Mouse (Mus musculus) midbrain, embryonic 16.5 days (tissue): ENCODE measurements around the gene Rchy1. TPM values are rescaled to one million over a fixed set of nuclear protein-coding genes. Genes with fewer than 3 reads are reported as not detected.

ENCODE experiments used
- ATAC-seq: fragments of 200-750 bp; cut with Nextera tagmentation; 2 replicates; pipeline ENCODE4 v1.8.0; 2017; ENCODE audit warnings: moderate TSS enrichment
- H3K27ac ChIP-seq: fragments of 300-500 bp; sonication (generic); 2 replicates; pipeline ENCODE4 v1.5.1; 2014; ENCODE audit warnings: mild to moderate bottlenecking, low read length, mixed read lengths
- H3K27me3 ChIP-seq: fragments of 300-500 bp; sonication (generic); 2 replicates; pipeline ENCODE4 v1.6.1; 2014; ENCODE audit warnings: low read depth, low read length, mixed read lengths; ENCODE audit not compliant: control insufficient read depth, insufficient read depth
- H3K36me3 ChIP-seq: fragments of 300-500 bp; sonication (generic); 2 replicates; pipeline ENCODE4 v1.6.1; 2014; ENCODE audit warnings: mild to moderate bottlenecking, low read length, moderate library complexity, mixed read lengths; ENCODE audit not compliant: control insufficient read depth, insufficient read depth
- H3K4me1 ChIP-seq: fragments of 300-500 bp; sonication (generic); 2 replicates; pipeline ENCODE4 v1.6.1; 2014; ENCODE audit warnings: mild to moderate bottlenecking, low read length, mixed read lengths; ENCODE audit not compliant: control insufficient read depth, insufficient read depth
- H3K4me2 ChIP-seq: fragments of 300-500 bp; sonication (generic); 2 replicates; pipeline ENCODE4 v1.6.1; 2014; ENCODE audit warnings: mild to moderate bottlenecking, low read length, mixed read lengths
- H3K4me3 ChIP-seq: fragments of 300-500 bp; sonication (generic); 2 replicates; pipeline ENCODE4 v1.5.1; 2014; ENCODE audit warnings: low read depth, mild to moderate bottlenecking, low read length, moderate library complexity, mixed read lengths
- H3K9ac ChIP-seq: fragments of 300-500 bp; sonication (generic); 2 replicates; pipeline ENCODE4 v1.6.1; 2014; ENCODE audit warnings: low read depth, low read length, mixed read lengths
- H3K9me3 ChIP-seq: fragments of 300-500 bp; sonication (generic); replicated peaks from 2 replicates; pipeline ENCODE4 v1.6.1; 2014; ENCODE audit warnings: mild to moderate bottlenecking, low read length, mixed read lengths; ENCODE audit not compliant: control insufficient read depth, poor library complexity, severe bottlenecking
- WGBS: fragments of 180-500 bp; shearing (Covaris S2); extraction: QIAGEN DNeasy Blood & Tissue Kit; methylation state at CpG from one replicate; pipeline ENCODE4 v1.1.7; 2014; 5-methylcytosine and 5-hydroxymethylcytosine counted together
- polyA plus RNA-seq: library from polyadenylated mRNA; unstranded; fragments of >200 nt; fragmentation: Nextera tagmentation; extraction: Ambion mirVana; gene quantifications from 2 replicates; pipeline ENCODE4 v1.2.1, GENCODE M21; 2015

The Rchy1 gene
- polyA plus RNA-seq, 1 experiment from 2014 or later: 70.8 TPM

DNA sequence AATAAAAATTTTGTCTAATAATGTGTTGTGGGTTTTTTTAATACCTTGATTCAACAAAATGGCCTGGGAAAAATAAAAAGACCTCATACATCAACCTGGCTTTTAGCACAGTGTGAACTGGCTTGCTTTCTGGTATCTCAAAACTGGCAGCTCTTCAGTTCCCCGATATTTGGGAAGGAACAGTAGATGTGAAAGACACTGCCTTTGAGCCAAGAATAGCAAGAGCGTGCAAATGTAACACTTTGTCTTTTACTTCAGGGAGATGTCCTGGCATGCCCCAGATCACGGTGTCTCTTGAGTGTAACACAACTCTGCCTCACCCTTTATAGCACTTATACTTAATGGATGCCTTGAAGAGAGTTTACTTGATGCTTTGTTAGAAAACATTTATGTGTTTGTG lies 9.2 kb upstream of the Rchy1 start:
- H3K9ac ChIP-seq: no peak overlapping the region
- H3K27me3 ChIP-seq: no peaks in the 10 kb centered on the region
- no peaks in the 10 kb centered on the region for H3K9me3 ChIP-seq
- no peaks in the 10 kb centered on the region for H3K36me3 ChIP-seq
- no peak overlapping the region for H3K27ac ChIP-seq
- H3K4me3 ChIP-seq: no peak overlapping the region
- WGBS: 94% methylated on average over 3 of the region's 3 CpGs
- ATAC-seq: no peak
- H3K4me2 ChIP-seq: no peak overlapping the region
- H3K4me1 ChIP-seq: no peaks in the 10 kb centered on the region

DNA sequence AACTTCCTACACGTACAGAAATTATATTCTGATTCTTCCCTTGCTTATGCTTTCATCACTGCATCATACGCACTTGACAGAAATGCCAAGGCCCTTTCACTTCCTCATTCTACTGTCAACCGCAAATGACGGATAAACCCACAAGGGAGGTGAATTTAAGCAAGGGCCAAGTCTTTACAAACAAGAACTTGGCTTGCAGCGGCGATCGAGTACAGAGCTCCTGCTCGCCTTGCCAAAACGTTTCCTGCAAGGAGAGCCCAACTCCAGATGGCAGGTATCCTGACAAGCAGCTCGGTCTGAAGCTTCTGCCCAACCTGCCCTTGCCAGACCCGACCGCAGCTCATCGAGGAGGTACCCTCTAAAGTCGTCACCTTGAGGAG lies 619 bp downstream of the Rchy1 start:
- Histone ChIP-seq H3K27me3 (no peaks in the 10 kb centered on the region), H3K36me3 (peaks cover 2% of the 10 kb centered on the region), H3K4me1 (peaks cover 28% of the 10 kb centered on the region), H3K9ac (peak overlapping the region; percentile 87), H3K4me2 (peak overlapping the region; percentile 73), H3K27ac (peak overlapping the region; percentile 99), H3K4me3 (peak overlapping the region; percentile 78), H3K9me3 (no peaks in the 10 kb centered on the region)
- ATAC-seq: peak; percentile 2; the same call in 1 of the 2 replicates
- WGBS: under 1% methylated on average over 14 of the region's 14 CpGs

DNA sequence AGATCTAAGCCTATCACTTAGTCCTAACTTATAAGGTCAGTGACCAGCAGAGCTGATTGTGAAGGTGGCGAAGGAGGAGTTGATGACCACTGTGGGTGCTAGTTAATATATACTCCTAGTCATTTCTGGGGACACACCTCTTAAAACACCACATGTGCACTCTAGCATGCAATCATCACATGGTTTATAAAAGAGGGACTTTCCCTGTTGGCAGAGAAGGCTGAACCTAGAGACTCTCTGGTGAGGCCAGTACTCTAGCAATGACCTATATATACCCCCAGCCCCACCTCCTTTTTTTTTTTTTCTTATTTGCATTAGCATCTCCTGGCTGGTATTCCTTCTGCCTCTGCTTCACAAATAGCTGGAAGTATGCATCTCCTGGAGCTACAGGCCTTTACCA lies 1.5 kb downstream of the Rchy1 start:
- H3K9me3 ChIP-seq: no peaks in the 10 kb centered on the region
- no peaks in the 10 kb centered on the region for H3K27me3 ChIP-seq
- peaks cover 5% of the 10 kb centered on the region for H3K36me3 ChIP-seq
- peak overlapping the region; percentile 78 for H3K4me3 ChIP-seq
- 94% methylated on average over 1 of the region's 1 CpGs for WGBS
- ATAC-seq: no peak
- no peak overlapping the region for H3K27ac ChIP-seq
- H3K4me2 ChIP-seq: peak overlapping the region; percentile 73
- H3K9ac ChIP-seq: peak overlapping the region; percentile 87
- peaks cover 28% of the 10 kb centered on the region for H3K4me1 ChIP-seq

DNA sequence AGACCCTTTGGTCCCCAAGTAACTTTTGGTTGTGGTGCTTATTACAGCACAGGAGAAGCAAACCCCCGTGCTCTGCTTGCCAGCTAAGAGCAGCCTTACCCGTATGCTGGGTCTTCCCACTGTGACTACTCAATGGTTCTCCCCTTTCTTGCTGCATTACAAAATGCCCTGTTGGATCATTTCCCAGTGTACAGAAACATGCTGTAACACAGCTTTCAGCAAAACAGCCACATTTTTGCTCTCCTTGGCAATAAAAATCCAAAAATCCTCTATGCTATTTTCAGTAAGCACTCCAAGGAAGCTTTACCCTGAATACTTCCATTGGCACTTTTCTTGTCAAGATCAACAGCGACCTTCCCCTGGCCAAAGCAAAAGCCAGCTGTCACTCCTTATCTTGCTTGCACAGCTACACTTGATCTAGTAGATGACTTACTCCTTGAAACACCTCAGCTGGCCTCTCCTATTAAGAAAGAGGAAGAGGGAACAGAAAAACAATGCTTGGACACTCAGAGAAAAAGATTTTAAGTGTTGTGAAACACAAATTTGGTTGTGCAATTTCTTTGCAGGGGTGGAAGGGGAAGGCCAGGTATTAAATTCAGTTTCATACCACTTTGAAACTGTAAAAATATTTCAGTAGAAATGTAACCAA lies 2.1 kb downstream of the Rchy1 start:
- no peaks in the 10 kb centered on the region for H3K27me3 ChIP-seq
- H3K36me3 ChIP-seq: peaks cover 5% of the 10 kb centered on the region
- H3K4me2 ChIP-seq: peak overlapping the region; percentile 73
- H3K9me3 ChIP-seq: no peaks in the 10 kb centered on the region
- no peak overlapping the region for H3K27ac ChIP-seq
- peak overlapping the region; percentile 31 for H3K9ac ChIP-seq
- WGBS: 80% methylated on average over 3 of the region's 3 CpGs
- peaks cover 28% of the 10 kb centered on the region for H3K4me1 ChIP-seq
- no peak for ATAC-seq
- no peak overlapping the region for H3K4me3 ChIP-seq

DNA sequence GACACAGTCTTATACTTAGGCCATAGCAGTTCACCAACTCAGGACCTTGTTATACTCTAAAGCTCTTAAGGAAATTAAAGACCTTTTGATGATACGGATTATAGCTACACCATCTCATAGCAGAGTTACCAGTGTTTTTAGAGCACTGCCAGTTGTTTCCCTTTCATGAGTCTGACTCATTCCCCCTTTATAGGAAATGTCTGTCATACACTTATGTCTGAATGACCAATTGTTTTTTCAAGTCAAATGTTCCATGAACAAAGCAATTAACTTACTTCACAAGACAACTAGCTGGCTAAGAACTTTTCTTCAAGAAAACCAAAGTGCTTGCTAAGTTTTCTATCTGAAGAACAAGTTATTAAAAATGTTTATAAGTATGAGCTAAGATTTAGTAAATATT lies 2.9 kb downstream of the Rchy1 start:
- Histone ChIP-seq H3K27ac (no peak overlapping the region), H3K4me1 (peaks cover 28% of the 10 kb centered on the region), H3K9ac (no peak overlapping the region), H3K4me3 (no peak overlapping the region), H3K27me3 (no peaks in the 10 kb centered on the region), H3K4me2 (no peak overlapping the region; the same call in 1 of the 2 replicates), H3K9me3 (no peaks in the 10 kb centered on the region), H3K36me3 (peaks cover 5% of the 10 kb centered on the region)
- ATAC-seq: no peak
- 91% methylated on average over 1 of the region's 1 CpGs for WGBS

DNA sequence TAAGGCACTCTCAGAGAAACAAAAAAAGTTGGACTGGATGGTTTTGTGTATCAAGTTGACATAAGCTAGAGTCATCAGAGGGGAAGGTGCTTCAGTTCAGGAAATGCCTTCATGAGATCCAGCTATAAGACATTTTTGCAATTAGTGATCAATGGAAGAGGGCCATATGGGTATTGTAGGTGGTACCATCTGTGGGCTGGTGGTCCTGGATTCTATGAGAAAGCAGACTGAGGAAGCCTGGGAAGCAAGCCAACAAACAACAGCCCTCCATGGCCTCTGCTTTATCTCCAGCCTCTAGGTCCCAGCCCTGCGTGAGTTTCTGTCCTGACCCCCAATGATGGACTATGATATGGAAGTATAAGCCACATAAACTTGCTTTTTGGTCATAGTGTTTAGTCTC lies 3.8 kb downstream of the Rchy1 start:
- ATAC-seq: no peak
- no peaks in the 10 kb centered on the region for H3K27me3 ChIP-seq
- no peak overlapping the region for H3K4me2 ChIP-seq
- peaks cover 5% of the 10 kb centered on the region for H3K36me3 ChIP-seq
- H3K9me3 ChIP-seq: no peaks in the 10 kb centered on the region
- H3K27ac ChIP-seq: no peak overlapping the region
- peaks cover 28% of the 10 kb centered on the region for H3K4me1 ChIP-seq
- H3K4me3 ChIP-seq: no peak overlapping the region
- no peak overlapping the region for H3K9ac ChIP-seq
- WGBS: 90% methylated on average over 1 of the region's 1 CpGs

DNA sequence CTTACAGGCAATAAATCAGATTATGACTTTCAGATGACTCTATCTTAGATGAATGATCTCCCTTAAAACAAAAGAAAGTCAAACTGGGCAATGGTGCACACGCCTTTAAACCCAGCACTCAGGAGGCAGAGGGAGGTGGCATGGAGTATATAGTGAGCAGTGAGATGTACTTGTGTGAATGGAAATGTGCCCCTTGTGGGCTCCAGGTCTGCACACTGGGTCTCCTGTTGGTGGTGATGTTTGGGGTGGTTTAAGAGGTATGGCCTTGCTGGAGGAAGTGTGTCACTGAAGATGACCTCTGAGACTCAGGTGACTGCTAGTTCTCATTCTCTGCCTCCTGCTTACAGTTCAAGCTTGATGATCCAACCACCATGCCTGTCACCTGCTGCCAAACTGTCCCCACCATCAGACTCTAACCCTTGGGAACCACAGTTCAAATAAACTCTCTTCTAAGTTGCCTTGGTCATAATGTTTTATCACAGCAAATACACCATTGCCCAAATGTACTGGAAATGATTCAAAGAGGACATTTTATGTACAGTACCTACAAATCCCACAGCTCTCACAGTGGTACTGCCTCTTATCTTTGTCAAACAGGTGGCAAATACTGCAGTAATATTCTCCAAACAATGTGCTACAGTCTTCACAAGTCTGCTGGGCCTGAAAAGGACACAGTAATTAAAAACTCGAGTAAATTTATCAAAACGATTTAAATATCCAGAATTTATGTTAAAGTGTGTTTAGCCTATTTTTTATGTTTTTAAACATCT lies 5.7 kb downstream of the Rchy1 start:
- WGBS: 94% methylated on average over 3 of the region's 3 CpGs
- H3K27me3 ChIP-seq: no peaks in the 10 kb centered on the region
- peaks cover 22% of the 10 kb centered on the region for H3K4me1 ChIP-seq
- H3K9me3 ChIP-seq: no peaks in the 10 kb centered on the region
- H3K4me2 ChIP-seq: no peak overlapping the region
- H3K27ac ChIP-seq: no peak overlapping the region
- ATAC-seq: no peak
- peaks cover 7% of the 10 kb centered on the region for H3K36me3 ChIP-seq
- H3K4me3 ChIP-seq: no peak overlapping the region
- no peak overlapping the region for H3K9ac ChIP-seq

DNA sequence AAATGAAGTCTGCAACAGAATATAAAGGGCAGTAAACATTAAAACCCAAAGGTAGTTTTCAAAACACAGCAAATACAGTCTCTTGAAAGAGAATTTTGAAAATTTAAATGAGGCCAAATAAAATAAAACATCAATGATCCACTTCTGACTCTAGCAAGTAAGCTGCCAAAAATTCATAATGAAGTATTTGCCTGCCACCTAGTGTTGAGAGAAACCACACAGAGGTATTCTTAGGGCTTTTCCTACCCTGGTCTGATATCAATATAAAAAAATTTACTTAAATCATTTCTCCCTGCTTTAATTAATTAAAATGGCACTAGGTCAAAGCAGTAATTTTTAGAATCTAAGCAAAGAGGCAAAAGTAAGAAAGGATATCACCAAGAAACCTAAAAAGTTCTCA lies 11.5 kb downstream of the Rchy1 start:
- no peak overlapping the region for H3K4me3 ChIP-seq
- peaks cover 30% of the 10 kb centered on the region for H3K36me3 ChIP-seq
- H3K9me3 ChIP-seq: no peaks in the 10 kb centered on the region
- no peaks in the 10 kb centered on the region for H3K27me3 ChIP-seq
- H3K27ac ChIP-seq: no peak overlapping the region
- H3K4me1 ChIP-seq: no peaks in the 10 kb centered on the region
- no peak overlapping the region for H3K9ac ChIP-seq
- 0 out of 2 replicates have a peak, but pooled peaks have one; percentile 68 for ATAC-seq
- no peak overlapping the region for H3K4me2 ChIP-seq

DNA sequence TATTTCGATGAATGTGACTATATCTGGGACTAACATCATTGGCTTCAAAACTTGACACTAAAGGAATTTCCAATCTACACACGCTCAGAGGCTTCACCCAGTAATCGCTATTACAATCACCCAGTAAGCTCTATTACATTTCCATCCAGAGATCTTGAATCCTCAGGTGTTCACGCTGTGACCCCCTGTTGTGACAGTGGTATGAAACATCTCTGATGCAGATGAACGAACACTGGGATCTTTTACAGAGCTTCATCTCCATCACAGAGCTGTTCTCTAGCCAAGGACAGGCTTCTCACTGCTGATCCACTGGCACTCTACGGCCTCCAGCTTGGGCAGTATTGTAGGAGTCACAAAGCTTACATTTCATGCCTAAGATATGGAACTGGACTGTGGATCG lies 13.4 kb downstream of the Rchy1 start:
- no peak for ATAC-seq
- peaks cover 30% of the 10 kb centered on the region for H3K36me3 ChIP-seq
- H3K4me2 ChIP-seq: no peak overlapping the region
- H3K4me1 ChIP-seq: no peaks in the 10 kb centered on the region
- H3K4me3 ChIP-seq: no peak overlapping the region
- WGBS: 88% methylated on average over 7 of the region's 7 CpGs
- H3K9me3 ChIP-seq: no peaks in the 10 kb centered on the region
- H3K9ac ChIP-seq: no peak overlapping the region
- no peak overlapping the region for H3K27ac ChIP-seq
- H3K27me3 ChIP-seq: no peaks in the 10 kb centered on the region
